Comparison of ENCODE assay signal across 8 mouse cellular contexts in the genomic region with DNA sequence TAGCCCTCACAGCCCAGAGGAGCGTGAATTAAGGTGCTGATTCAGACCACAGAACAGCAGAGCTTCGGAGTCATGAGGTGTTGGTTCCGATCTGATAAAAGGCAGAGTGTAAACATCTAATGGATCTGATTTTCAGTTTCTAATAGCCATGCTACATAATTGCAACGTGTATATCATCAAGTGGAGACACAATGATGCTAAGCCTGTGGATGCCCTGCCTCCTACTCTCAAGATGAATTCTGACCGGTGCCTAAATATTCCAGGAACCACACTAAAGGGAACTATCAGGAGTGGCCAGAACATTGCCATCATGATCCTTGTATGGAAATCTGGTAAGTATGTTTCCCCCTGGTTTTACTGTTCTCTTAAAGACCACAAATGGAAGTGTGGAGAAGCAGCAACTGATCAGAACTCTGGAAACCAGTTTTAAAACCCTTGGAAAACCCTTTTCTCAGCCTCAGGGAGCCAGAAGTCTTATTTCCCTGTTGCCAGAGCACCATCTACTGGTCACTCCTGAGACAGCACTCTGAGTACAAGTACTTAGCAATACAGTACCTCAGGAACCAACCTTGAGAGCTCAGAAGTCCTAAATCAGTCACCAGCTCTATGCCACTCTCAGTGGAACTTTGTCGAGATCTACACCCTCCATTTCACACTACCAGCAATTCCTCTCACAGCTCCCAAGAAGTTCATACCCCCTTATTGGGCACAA.
DNase-seq lines count a peak whose midpoint lies in the region; ATAC-seq and TF ChIP-seq lines count a peak whose summit lies in the region.

No protein-coding gene starts in this region.

- TF ChIP-seq POLR2A in thymus, adult 2 months (IDR thresholded peaks at IDR 0.05; ENCODE audit: control insufficient read depth, extremely low read depth, insufficient read depth, low read length, poor library complexity): no peak

- H3K27me3 ChIP-seq in thymus, adult 2 months (ENCODE audit: control insufficient read depth, insufficient read depth, low read length): peaks cover 10% of the 10 kb centered on the region; the same call in 1 of the 2 replicates
- H3K27me3 ChIP-seq in hindbrain, postnatal 0 days (ENCODE audit: insufficient read depth, low read length): no peaks in the 10 kb centered on the region

- H3K4me3 ChIP-seq in thymus, adult 2 months (ENCODE audit: control insufficient read depth, insufficient read depth, low read length): no peak overlapping the region
- H3K4me3 ChIP-seq in hindbrain, postnatal 0 days (ENCODE audit: low read length): no peak overlapping the region

- no peaks in the 10 kb centered on the region for H3K4me1 ChIP-seq in thymus, adult 2 months (replicated peaks; ENCODE audit: control insufficient read depth, insufficient read depth, low read length)
- H3K4me1 ChIP-seq in hindbrain, postnatal 0 days (ENCODE audit: insufficient read depth, low read length): peaks cover 6% of the 10 kb centered on the region; the same call in 1 of the 2 replicates

- peak; percentile 60; the same call in 1 of the 2 replicates for ATAC-seq in erythroid progenitor cell, adult 5-6 weeks (replicated peaks; ENCODE audit: low FRiP score, poor library complexity, severe bottlenecking)
- ATAC-seq in hindbrain, postnatal 0 days: peak; percentile 58; the same call in 1 of the 2 replicates

- no peaks in the 10 kb centered on the region for H3K36me3 ChIP-seq in thymus, adult 2 months (ENCODE audit: control insufficient read depth, insufficient read depth, low read length)
- H3K36me3 ChIP-seq in hindbrain, postnatal 0 days (ENCODE audit: insufficient read depth, low read length): no peaks in the 10 kb centered on the region

- H3K9ac ChIP-seq in hindbrain, postnatal 0 days (replicated peaks; ENCODE audit: low read length): no peak overlapping the region

- DNase-seq in thymus, adult 2 months: peak; percentile 40
- DNase-seq in thymus, adult 18-20 months: no peak
- peak; percentile 15 for DNase-seq in c-Kit-negative CD71-positive TER-119-positive erythroid progenitor cells, embryonic 14.5 days (ENCODE audit: low read depth, low spot score)
- DNase-seq in hindbrain, postnatal 0 days (ENCODE audit: low spot score): peak; percentile 96
- peak; percentile 83 to 85 for DNase-seq in left cerebral cortex, postnatal 10 days (ENCODE audit: extremely low spot score in 1 of 2, low spot score in 2 of 2)
- DNase-seq in ovary, postnatal 14 days (ENCODE audit: low spot score): peak; percentile 76
- peak; percentile 60 for DNase-seq in urinary bladder, postnatal 25 days (ENCODE audit: low spot score)

- H3K4me2 ChIP-seq in hindbrain, postnatal 0 days (ENCODE audit: low read depth, low read length): no peak overlapping the region

- TF ChIP-seq CTCF in thymus, adult 2 months (IDR thresholded peaks at IDR 0.05; ENCODE audit: borderline replicate concordance, control insufficient read depth, extremely low read depth, insufficient read depth, low read length, poor library complexity): no peak
- peak; percentile 95 for TF ChIP-seq CTCF in hindbrain, postnatal 0 days (IDR thresholded peaks at IDR 0.05; ENCODE audit: low read depth)

- no peaks in the 10 kb centered on the region for H3K9me3 ChIP-seq in hindbrain, postnatal 0 days (ENCODE audit: low read length)

- 55% methylated on average over 6 of the region's 6 CpGs for WGBS in thymus, adult 2 months
- WGBS in hindbrain, postnatal 0 days: 60% methylated on average over 6 of the region's 6 CpGs

- H3K27ac ChIP-seq in thymus, adult 2 months (ENCODE audit: control insufficient read depth, insufficient read depth, low read length): no peak overlapping the region
- H3K27ac ChIP-seq in hindbrain, postnatal 0 days: no peak overlapping the region

- intact Hi-C loops in left cerebral cortex, postnatal 10 days (cut with DNase I): loop anchor here (2.0 to 10.0 kb wide), 7 partner anchors 117 to 832 kb away; partner anchors contain the start of gene Glul

Comparison
In these comparisons a context has a peak if more than half of its experiments do, and no peak if none do; other contexts are left out.
1. DNase-seq: peak in thymus, adult 2 months (single experiment), c-Kit-negative CD71-positive TER-119-positive erythroid progenitor cells, embryonic 14.5 days (single experiment), hindbrain, postnatal 0 days (single experiment), left cerebral cortex, postnatal 10 days (2 of 2), ovary, postnatal 14 days (single experiment) and urinary bladder, postnatal 25 days (single experiment); none in thymus, adult 18-20 months (0 of 2).